Mouse (Mus musculus) C2C12 (cell line): Measurements from ENCODE around the gene Dio1. TPM values are rescaled to one million over a fixed set of nuclear protein-coding genes. Genes with fewer than 3 reads are reported as not detected.

Source experiments
- H3K27me3 ChIP-seq: one replicate; pipeline ENCODE4 v1.6.1; 2011; ENCODE audit not compliant: control insufficient read depth, insufficient read depth, insufficient read length
- H3K36me3 ChIP-seq: one replicate; pipeline ENCODE4 v1.6.1; 2011; ENCODE audit not compliant: control insufficient read depth, insufficient read depth
- H3K4me3 ChIP-seq: one replicate; pipeline ENCODE4 v1.5.1; 2011; ENCODE audit warnings: mild to moderate bottlenecking, control low read depth; ENCODE audit not compliant: poor library complexity, insufficient read depth, severe bottlenecking
- H3K79me2 ChIP-seq: one replicate; pipeline ENCODE4 v1.6.1; 2011; ENCODE audit not compliant: control insufficient read depth, insufficient read depth
- H3K79me3 ChIP-seq: one replicate; pipeline ENCODE4 v1.6.1; 2011; ENCODE audit warnings: low read depth, control low read depth
- H3ac ChIP-seq: one replicate; pipeline ENCODE3; 2011; ENCODE audit warnings: low read depth; ENCODE audit not compliant: control insufficient read depth, insufficient read length
- CEBPB ChIP-seq: IDR thresholded peaks from one replicate; pipeline ENCODE4 v1.6.1; 2011; ENCODE audit warnings: low read depth, mild to moderate bottlenecking, control low read depth, moderate library complexity
- CTCF ChIP-seq: IDR thresholded peaks from one replicate; pipeline ENCODE4 v1.5.1; 2011; ENCODE audit not compliant: control insufficient read depth, insufficient read depth, insufficient read length
- FOSL1 ChIP-seq: IDR thresholded peaks from one replicate; pipeline ENCODE4 v1.8.0; 2011; ENCODE audit warnings: mild to moderate bottlenecking, low read length; ENCODE audit not compliant: poor library complexity, insufficient read depth, severe bottlenecking
- MAX ChIP-seq: IDR thresholded peaks from one replicate; pipeline ENCODE4 v1.6.1; 2011; ENCODE audit warnings: mild to moderate bottlenecking, control low read depth
- MYOD1 ChIP-seq: IDR thresholded peaks from one replicate; pipeline ENCODE4 v1.6.1; 2011; ENCODE audit warnings: low read depth; ENCODE audit not compliant: control insufficient read depth, insufficient read length
- MYOG ChIP-seq: IDR thresholded peaks from one replicate; pipeline ENCODE4 v1.6.1; 2011; ENCODE audit not compliant: control insufficient read depth, insufficient read length; ENCODE audit errors: extremely low read depth
- USF1 ChIP-seq: IDR thresholded peaks from one replicate; pipeline ENCODE4 v1.6.1; 2011; ENCODE audit warnings: low read depth, mild to moderate bottlenecking, control low read depth, moderate library complexity
- polyA plus RNA-seq: library from polyadenylated mRNA; unstranded; fragments of >200 nt; fragmentation: generic; extraction: Trizol; gene quantifications from one replicate; pipeline ENCODE4 v1.2.1, GENCODE M21; 2012; ENCODE audit warnings: missing spikeins

The Dio1 gene
- polyA plus RNA-seq, 1 experiment: not detected

- Histone ChIP-seq H3K36me3 (no peaks in the 10 kb centered on the region), H3K79me2 (no peaks in the 10 kb centered on the region), H3K4me3 (no peak overlapping the region), H3ac (no peak overlapping the region), H3K27me3 (no peaks in the 10 kb centered on the region), H3K79me3 (no peaks in the 10 kb centered on the region)
- TF ChIP-seq MYOG (no peak), USF1 (no peak), MYOD1 (no peak), FOSL1 (no peak), CTCF (no peak), CEBPB (no peak), MAX (no peak)
Measured at GRCm38 (mm10) chr4:107260001-107260400, 47.0 kb downstream of the Dio1 start.

GRCm38 (mm10) chr4:107254414-107254813 is 52.6 kb downstream of the Dio1 start:
- Histone ChIP-seq H3K36me3 (no peaks in the 10 kb centered on the region), H3K4me3 (peak overlapping the region; percentile 64), H3K79me2 (peaks cover 35% of the 10 kb centered on the region), H3K79me3 (peaks cover 11% of the 10 kb centered on the region), H3K27me3 (no peaks in the 10 kb centered on the region), H3ac (peak overlapping the region; percentile 62)
- TF ChIP-seq CTCF (no peak), MYOG (no peak), USF1 (no peak), MAX (no peak), MYOD1 (no peak), FOSL1 (no peak), CEBPB (no peak)

- Histone ChIP-seq H3ac (peak within 1 kb of the TSS; percentile 69), H3K79me2 (peaks cover 45% of the 10 kb centered on the region), H3K79me3 (peaks cover 17% of the 10 kb centered on the region), H3K27me3 (no peaks in the 10 kb centered on the region), H3K4me3 (peak within 1 kb of the TSS; percentile 64), H3K36me3 (no peaks in the 10 kb centered on the region)
- no peak for TF ChIP-seq USF1
- TF ChIP-seq MYOG: no peak
- no peak for TF ChIP-seq CEBPB
- TF ChIP-seq MAX: peak; percentile 35
Measured at GRCm38 (mm10) chr4:107253125-107254091, 53.6 kb downstream of the Dio1 start, which contains the start of the genes Lrrc42 and Hspb11. Lrrc42 (minus strand) TSS chr4:107253532. Hspb11 (plus strand) TSS chr4:107253593.

GRCm38 (mm10) chr4:107252522-107252921 is 54.4 kb downstream of the Dio1 start:
- peaks cover 54% of the 10 kb centered on the region for H3K79me2 ChIP-seq
- peak overlapping the region; percentile 64 for H3K4me3 ChIP-seq
- H3K79me3 ChIP-seq: peaks cover 22% of the 10 kb centered on the region
- no peaks in the 10 kb centered on the region for H3K36me3 ChIP-seq
- peak overlapping the region; percentile 19 for H3ac ChIP-seq
- H3K27me3 ChIP-seq: no peaks in the 10 kb centered on the region
- no peak for TF ChIP-seq MYOG
- TF ChIP-seq MAX: no peak
- no peak for TF ChIP-seq CTCF

GRCm38 (mm10) chr4:107250494-107250893 is 56.5 kb downstream of the Dio1 start:
- H3K27me3 ChIP-seq: no peaks in the 10 kb centered on the region
- H3K36me3 ChIP-seq: peaks cover 8% of the 10 kb centered on the region
- H3ac ChIP-seq: no peak overlapping the region
- H3K79me2 ChIP-seq: peaks cover 58% of the 10 kb centered on the region
- TF ChIP-seq CTCF (peak; percentile 53), CEBPB (no peak)
- peaks cover 22% of the 10 kb centered on the region for H3K79me3 ChIP-seq
- no peak overlapping the region for H3K4me3 ChIP-seq

- Histone ChIP-seq H3ac (no peak overlapping the region), H3K36me3 (peaks cover 18% of the 10 kb centered on the region), H3K79me3 (peaks cover 22% of the 10 kb centered on the region), H3K79me2 (peaks cover 58% of the 10 kb centered on the region), H3K27me3 (no peaks in the 10 kb centered on the region), H3K4me3 (no peak overlapping the region)
- TF ChIP-seq CTCF: no peak
- TF ChIP-seq MYOG: no peak
- no peak for TF ChIP-seq MAX
- no peak for TF ChIP-seq CEBPB
- TF ChIP-seq USF1: no peak
- TF ChIP-seq FOSL1: no peak
- no peak for TF ChIP-seq MYOD1
Measured at GRCm38 (mm10) chr4:107249471-107249870, 57.5 kb downstream of the Dio1 start.
